Mouse (Mus musculus): Measurements from ENCODE around the gene Cxcl14. TPM values are rescaled to one million over a fixed set of nuclear protein-coding genes. Genes with fewer than 3 reads are reported as not detected.
A peak's percentile ranks its signal among the peaks of the same experiment; 100 is the strongest.

Cxcl14 gene
- polyA plus RNA-seq, 1 experiment from 2014 or later = 20.8 TPM

DNA sequence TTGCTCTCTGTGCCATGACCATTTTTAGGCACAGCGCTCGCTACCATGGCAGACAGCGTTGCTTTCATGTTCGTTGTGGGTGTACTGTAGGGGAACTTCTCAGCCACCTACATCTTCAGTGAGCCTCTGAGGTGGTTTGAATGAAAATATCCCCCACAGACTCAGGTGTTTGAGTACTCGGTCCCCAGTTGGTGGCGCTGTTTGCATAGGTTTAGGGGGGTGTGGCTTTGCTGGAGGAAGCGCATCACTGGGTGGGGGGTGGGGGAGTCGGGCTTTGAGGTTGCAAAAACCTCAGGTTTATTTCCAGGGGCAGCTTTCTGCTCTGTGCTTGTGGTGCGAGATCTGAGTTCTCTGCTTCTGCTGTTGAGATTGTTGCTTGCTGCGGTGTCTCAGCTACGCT, 3.0 kb upstream of the Cxcl14 start:
- H3K4me2 ChIP-seq (replicated peaks; ENCODE audit: low read depth, low read length) = no peak overlapping the region
- H3K4me1 ChIP-seq (ENCODE audit: control insufficient read depth, insufficient read depth, low read length) = peaks cover 16% of the 10 kb centered on the region
- H3K9ac ChIP-seq (ENCODE audit: low read depth, low read length) = no peak overlapping the region
- no peak for ATAC-seq (ENCODE audit: low FRiP score, low TSS enrichment)
- H3K27me3 ChIP-seq (ENCODE audit: control insufficient read depth, insufficient read depth, low read length) = peaks cover 44% of the 10 kb centered on the region
- no peaks in the 10 kb centered on the region for H3K36me3 ChIP-seq (ENCODE audit: control insufficient read depth, insufficient read depth, low read length)
- H3K9me3 ChIP-seq (ENCODE audit: control insufficient read depth, low read length) = 0 out of 2 replicates have a peak, but pooled peaks cover 2% of the 10 kb centered on the region
- H3K4me3 ChIP-seq (ENCODE audit: low read length) = no peak overlapping the region
- 93% methylated on average over 11 of the region's 11 CpGs for WGBS
- H3K27ac ChIP-seq (ENCODE audit: low read depth, low read length) = no peak overlapping the region

DNA sequence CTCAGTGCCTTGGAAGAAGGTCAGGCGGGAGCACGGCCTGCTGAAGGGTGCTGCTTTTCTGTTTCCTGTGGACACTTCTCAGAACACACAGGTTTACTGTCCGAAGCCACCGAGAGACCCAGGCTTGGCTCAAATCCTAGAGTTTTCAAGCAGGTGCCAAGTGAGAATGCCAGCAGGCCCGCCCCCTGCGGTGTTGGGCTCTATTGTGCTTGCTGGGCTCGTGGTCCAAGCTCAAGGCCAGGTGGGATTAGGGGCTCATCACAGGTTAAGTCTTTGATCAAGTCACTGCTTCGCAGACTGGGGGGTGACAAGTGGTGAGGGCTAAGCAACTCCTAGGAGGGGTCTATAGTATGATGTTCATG, 289 bp upstream of the Cxcl14 start:
- Histone ChIP-seq H3K27ac (ENCODE audit: low read depth, low read length) (no peak overlapping the region), H3K9me3 (ENCODE audit: control insufficient read depth, low read length) (0 out of 2 replicates have a peak, but pooled peaks cover 2% of the 10 kb centered on the region), H3K4me3 (ENCODE audit: low read length) (peak overlapping the region; percentile 58), H3K4me2 (replicated peaks; ENCODE audit: low read depth, low read length) (peak overlapping the region; percentile 88), H3K27me3 (ENCODE audit: control insufficient read depth, insufficient read depth, low read length) (peaks cover 49% of the 10 kb centered on the region), H3K4me1 (ENCODE audit: control insufficient read depth, insufficient read depth, low read length) (peaks cover 16% of the 10 kb centered on the region), H3K9ac (ENCODE audit: low read depth, low read length) (peak overlapping the region; percentile 66), H3K36me3 (ENCODE audit: control insufficient read depth, insufficient read depth, low read length) (no peaks in the 10 kb centered on the region)
- no peak for ATAC-seq (ENCODE audit: low FRiP score, low TSS enrichment)
- 8% methylated on average over 8 of the region's 8 CpGs for WGBS

DNA sequence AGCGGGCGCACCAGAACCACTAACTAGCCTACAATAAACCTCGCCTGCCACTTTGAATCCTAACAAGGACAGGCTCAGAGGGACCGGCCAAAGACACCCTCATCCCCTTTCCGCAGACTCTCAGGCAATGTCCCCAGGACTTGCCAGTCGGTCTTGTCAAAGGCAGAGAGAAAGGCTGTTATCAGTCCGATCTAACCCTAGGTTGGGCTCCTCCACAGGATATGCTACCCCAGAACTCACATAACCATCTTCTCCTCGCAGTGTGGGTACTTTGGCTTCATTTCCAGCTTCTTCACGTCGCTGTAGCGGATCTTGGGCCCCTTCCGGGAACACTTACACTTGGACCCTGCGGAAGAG, 787 bp downstream of the Cxcl14 start:
- Histone ChIP-seq H3K27ac (ENCODE audit: low read depth, low read length) (no peak overlapping the region), H3K9me3 (ENCODE audit: control insufficient read depth, low read length) (0 out of 2 replicates have a peak, but pooled peaks cover 2% of the 10 kb centered on the region), H3K4me1 (ENCODE audit: control insufficient read depth, insufficient read depth, low read length) (peaks cover 16% of the 10 kb centered on the region), H3K9ac (ENCODE audit: low read depth, low read length) (peak overlapping the region; percentile 66; the same call in 1 of the 2 replicates), H3K36me3 (ENCODE audit: control insufficient read depth, insufficient read depth, low read length) (no peaks in the 10 kb centered on the region), H3K4me2 (replicated peaks; ENCODE audit: low read depth, low read length) (peak overlapping the region; percentile 88), H3K4me3 (ENCODE audit: low read length) (peak overlapping the region; percentile 58), H3K27me3 (ENCODE audit: control insufficient read depth, insufficient read depth, low read length) (peaks cover 49% of the 10 kb centered on the region)
- WGBS = 3% methylated on average over 13 of the region's 13 CpGs
- 0 out of 2 replicates have a peak, but pooled peaks have one; percentile 8 for ATAC-seq (ENCODE audit: low FRiP score, low TSS enrichment)

DNA sequence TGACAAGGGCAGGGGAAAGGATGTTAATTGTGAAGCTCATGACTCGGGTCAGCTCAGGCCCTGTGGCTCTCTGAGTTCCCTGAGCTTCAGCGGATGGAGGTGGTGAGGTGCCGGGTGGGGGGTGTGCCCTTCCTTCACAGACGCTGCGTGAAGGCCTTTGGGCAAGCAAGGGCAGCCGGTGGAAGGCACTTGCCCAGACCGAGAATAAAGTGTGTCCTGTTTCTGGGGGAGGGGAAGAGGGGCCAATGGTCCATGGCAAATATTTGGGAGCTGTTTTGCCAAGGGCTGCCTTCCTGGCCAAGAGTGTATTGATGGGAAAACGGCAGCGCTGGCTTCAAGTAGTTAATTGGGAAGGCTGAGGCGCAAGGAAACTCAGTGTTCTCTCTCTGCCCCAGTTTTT, 1.4 kb downstream of the Cxcl14 start:
- Histone ChIP-seq H3K27ac (ENCODE audit: low read depth, low read length) (no peak overlapping the region), H3K36me3 (ENCODE audit: control insufficient read depth, insufficient read depth, low read length) (no peaks in the 10 kb centered on the region), H3K4me3 (ENCODE audit: low read length) (peak overlapping the region; percentile 58; the same call in 1 of the 2 replicates), H3K9ac (ENCODE audit: low read depth, low read length) (no peak overlapping the region), H3K27me3 (ENCODE audit: control insufficient read depth, insufficient read depth, low read length) (peaks cover 49% of the 10 kb centered on the region), H3K4me2 (replicated peaks; ENCODE audit: low read depth, low read length) (peak overlapping the region; percentile 88), H3K4me1 (ENCODE audit: control insufficient read depth, insufficient read depth, low read length) (peaks cover 16% of the 10 kb centered on the region), H3K9me3 (ENCODE audit: control insufficient read depth, low read length) (0 out of 2 replicates have a peak, but pooled peaks cover 2% of the 10 kb centered on the region)
- no peak for ATAC-seq (ENCODE audit: low FRiP score, low TSS enrichment)
- WGBS = 5% methylated on average over 10 of the region's 10 CpGs

DNA sequence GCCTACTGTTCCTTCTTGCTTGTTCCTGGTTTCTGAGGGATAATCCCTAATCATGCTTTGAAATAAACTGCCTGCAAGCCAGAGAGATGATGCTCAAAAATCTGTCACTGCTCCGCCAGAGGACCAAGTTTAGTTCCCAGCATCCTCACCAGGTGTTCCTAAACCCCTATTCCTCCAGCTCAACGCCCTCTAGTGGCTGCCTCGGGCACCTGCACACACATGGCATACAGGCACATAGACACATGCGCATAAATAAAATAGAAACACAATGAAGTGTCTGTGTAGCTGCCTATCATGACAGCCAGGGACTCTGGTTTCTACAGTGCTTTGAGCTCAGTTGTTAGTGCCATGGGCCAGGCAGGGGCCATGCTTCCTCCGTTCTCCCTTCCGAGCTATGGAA, 6.4 kb downstream of the Cxcl14 start:
- no peak for ATAC-seq (ENCODE audit: low FRiP score, low TSS enrichment)
- Histone ChIP-seq H3K36me3 (ENCODE audit: control insufficient read depth, insufficient read depth, low read length) (no peaks in the 10 kb centered on the region), H3K4me1 (ENCODE audit: control insufficient read depth, insufficient read depth, low read length) (no peaks in the 10 kb centered on the region), H3K27me3 (ENCODE audit: control insufficient read depth, insufficient read depth, low read length) (peaks cover 9% of the 10 kb centered on the region; the same call in 1 of the 2 replicates), H3K9ac (ENCODE audit: low read depth, low read length) (no peak overlapping the region), H3K27ac (ENCODE audit: low read depth, low read length) (no peak overlapping the region), H3K9me3 (ENCODE audit: control insufficient read depth, low read length) (no peaks in the 10 kb centered on the region), H3K4me3 (ENCODE audit: low read length) (no peak overlapping the region), H3K4me2 (replicated peaks; ENCODE audit: low read depth, low read length) (no peak overlapping the region)
- 86% methylated on average over 6 of the region's 6 CpGs for WGBS

DNA sequence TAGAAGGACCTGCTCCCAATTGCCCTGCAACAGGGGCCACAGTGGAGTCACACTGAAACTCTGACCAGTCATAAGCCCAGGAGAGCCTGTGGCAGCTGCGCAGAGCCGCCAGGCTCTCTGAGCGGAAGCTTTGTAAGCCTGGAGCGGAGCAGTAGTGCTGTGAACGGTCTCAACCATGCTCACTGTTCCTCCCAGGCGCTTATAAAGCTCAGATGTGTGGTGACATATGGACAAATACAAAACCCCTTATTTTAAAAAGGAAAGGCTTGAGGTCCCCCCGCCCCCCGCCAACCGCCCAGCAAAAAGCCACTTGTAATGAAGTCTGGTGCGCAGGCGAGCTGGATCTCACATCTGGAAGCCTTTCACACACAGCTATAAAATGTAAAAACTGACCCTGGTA, 7.1 kb downstream of the Cxcl14 start:
- no peaks in the 10 kb centered on the region for H3K36me3 ChIP-seq (ENCODE audit: control insufficient read depth, insufficient read depth, low read length)
- H3K9ac ChIP-seq (ENCODE audit: low read depth, low read length) = no peak overlapping the region
- H3K4me1 ChIP-seq (ENCODE audit: control insufficient read depth, insufficient read depth, low read length) = no peaks in the 10 kb centered on the region
- H3K27ac ChIP-seq (ENCODE audit: low read depth, low read length) = no peak overlapping the region
- ATAC-seq (ENCODE audit: low FRiP score, low TSS enrichment) = no peak
- WGBS = 65% methylated on average over 11 of the region's 11 CpGs
- no peak overlapping the region for H3K4me3 ChIP-seq (ENCODE audit: low read length)
- no peaks in the 10 kb centered on the region for H3K9me3 ChIP-seq (ENCODE audit: control insufficient read depth, low read length)
- no peak overlapping the region for H3K4me2 ChIP-seq (replicated peaks; ENCODE audit: low read depth, low read length)
- peaks cover 5% of the 10 kb centered on the region; the same call in 1 of the 2 replicates for H3K27me3 ChIP-seq (ENCODE audit: control insufficient read depth, insufficient read depth, low read length)

DNA sequence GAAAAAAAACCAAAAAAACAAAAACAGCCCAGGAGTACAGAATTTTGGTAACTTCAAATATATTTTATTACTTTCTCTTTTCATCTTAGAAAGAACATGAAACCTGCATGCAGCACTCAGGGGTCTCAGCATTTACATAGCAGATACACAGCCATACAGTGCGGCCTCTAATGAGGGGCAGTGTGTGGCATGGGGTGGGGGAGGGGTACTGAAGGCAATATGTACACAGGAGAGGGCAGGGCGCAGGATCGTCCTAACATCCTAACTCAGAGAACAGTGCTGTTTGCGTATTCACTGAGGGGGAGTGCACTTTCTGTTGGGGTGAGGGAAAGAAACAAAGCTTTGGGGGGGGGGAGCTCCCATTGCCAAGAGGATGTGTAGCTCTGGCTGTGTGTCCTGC, 7.8 kb downstream of the Cxcl14 start:
- no peak overlapping the region for H3K9ac ChIP-seq (ENCODE audit: low read depth, low read length)
- 47% methylated on average over 4 of the region's 4 CpGs for WGBS
- ATAC-seq (ENCODE audit: low FRiP score, low TSS enrichment) = no peak
- no peak overlapping the region for H3K4me3 ChIP-seq (ENCODE audit: low read length)
- H3K27me3 ChIP-seq (ENCODE audit: control insufficient read depth, insufficient read depth, low read length) = peaks cover 5% of the 10 kb centered on the region; the same call in 1 of the 2 replicates
- no peaks in the 10 kb centered on the region for H3K36me3 ChIP-seq (ENCODE audit: control insufficient read depth, insufficient read depth, low read length)
- no peak overlapping the region for H3K4me2 ChIP-seq (replicated peaks; ENCODE audit: low read depth, low read length)
- H3K9me3 ChIP-seq (ENCODE audit: control insufficient read depth, low read length) = no peaks in the 10 kb centered on the region
- H3K4me1 ChIP-seq (ENCODE audit: control insufficient read depth, insufficient read depth, low read length) = no peaks in the 10 kb centered on the region
- H3K27ac ChIP-seq (ENCODE audit: low read depth, low read length) = no peak overlapping the region

DNA sequence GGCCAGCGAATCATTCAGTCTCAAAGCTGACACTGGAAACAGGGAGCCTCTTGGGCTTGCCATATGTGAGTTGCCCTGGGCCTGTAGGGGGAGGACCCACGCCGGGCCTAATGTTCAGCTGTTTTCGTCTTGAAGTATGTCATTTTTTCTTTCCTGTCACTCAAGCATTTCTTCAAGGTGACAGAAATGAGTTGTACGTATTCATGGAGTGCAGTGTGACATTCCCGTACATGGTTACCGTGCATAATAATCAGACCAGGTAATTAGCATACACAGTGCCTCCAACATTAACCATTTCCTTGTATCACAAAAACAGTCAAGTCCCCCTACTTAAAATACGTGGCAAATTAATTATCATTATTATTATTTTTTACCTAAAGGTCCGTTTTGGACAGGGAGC, 9.3 kb downstream of the Cxcl14 start:
- 84% methylated on average over 9 of the region's 9 CpGs for WGBS
- Histone ChIP-seq H3K27me3 (ENCODE audit: control insufficient read depth, insufficient read depth, low read length) (no peaks in the 10 kb centered on the region), H3K9ac (ENCODE audit: low read depth, low read length) (no peak overlapping the region), H3K27ac (ENCODE audit: low read depth, low read length) (no peak overlapping the region), H3K36me3 (ENCODE audit: control insufficient read depth, insufficient read depth, low read length) (no peaks in the 10 kb centered on the region), H3K4me3 (ENCODE audit: low read length) (no peak overlapping the region), H3K4me2 (replicated peaks; ENCODE audit: low read depth, low read length) (no peak overlapping the region), H3K9me3 (ENCODE audit: control insufficient read depth, low read length) (no peaks in the 10 kb centered on the region), H3K4me1 (ENCODE audit: control insufficient read depth, insufficient read depth, low read length) (no peaks in the 10 kb centered on the region)
- ATAC-seq (ENCODE audit: low FRiP score, low TSS enrichment) = no peak

DNA sequence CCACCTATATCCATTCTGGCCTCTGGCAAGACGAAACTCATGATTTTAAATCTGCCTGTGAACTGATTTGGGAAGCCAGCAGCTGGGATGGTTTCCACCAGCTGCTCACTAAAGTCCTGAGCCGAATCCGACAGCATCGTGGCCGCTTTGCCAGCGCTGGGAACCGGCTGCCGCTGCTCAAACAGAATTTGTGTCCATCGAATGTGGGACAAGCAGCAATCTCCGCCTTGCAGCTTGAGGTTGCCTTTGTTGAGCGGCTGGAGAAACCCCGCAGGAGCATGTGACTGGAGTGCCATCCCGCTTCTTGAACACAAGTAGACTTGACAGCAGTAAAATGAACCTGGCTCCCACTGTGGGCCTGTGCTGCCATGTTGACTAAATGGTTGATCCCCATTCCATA, 13.0 kb downstream of the Cxcl14 start:
- Histone ChIP-seq H3K4me3 (ENCODE audit: low read length) (no peak overlapping the region), H3K9me3 (ENCODE audit: control insufficient read depth, low read length) (no peaks in the 10 kb centered on the region), H3K9ac (ENCODE audit: low read depth, low read length) (no peak overlapping the region), H3K27me3 (ENCODE audit: control insufficient read depth, insufficient read depth, low read length) (no peaks in the 10 kb centered on the region), H3K27ac (ENCODE audit: low read depth, low read length) (no peak overlapping the region), H3K4me1 (ENCODE audit: control insufficient read depth, insufficient read depth, low read length) (no peaks in the 10 kb centered on the region), H3K36me3 (ENCODE audit: control insufficient read depth, insufficient read depth, low read length) (no peaks in the 10 kb centered on the region), H3K4me2 (replicated peaks; ENCODE audit: low read depth, low read length) (no peak overlapping the region)
- no peak for ATAC-seq (ENCODE audit: low FRiP score, low TSS enrichment)
- 90% methylated on average over 13 of the region's 13 CpGs for WGBS
